Mouse (Mus musculus) forebrain, embryonic 12.5 days (tissue): Measurements from ENCODE around the gene Polrmt. TPM values are rescaled to one million over a fixed set of nuclear protein-coding genes. Genes with fewer than 3 reads are reported as not detected.
A peak's percentile ranks its signal among the peaks of the same experiment; 100 is the strongest.
"Not testable (repeated sequence)": the region's sequence is repeated elsewhere in the genome, so short reads cannot be mapped to it uniquely, and the experiment has no call there.

Experiments
- ATAC-seq: fragments of 200-750 bp; cut with Nextera tagmentation; 2 replicates; pipeline ENCODE4 v1.8.0; 2017; ENCODE audit warnings: moderate TSS enrichment; ENCODE audit not compliant: low FRiP score
- H3K27ac ChIP-seq: fragments of 300-500 bp; sonication (generic); 2 replicates; pipeline ENCODE4 v1.5.1; 2016; ENCODE audit warnings: mild to moderate bottlenecking
- H3K27me3 ChIP-seq: fragments of 300-500 bp; sonication (generic); 2 replicates; pipeline ENCODE4 v1.6.1; 2016; ENCODE audit warnings: mild to moderate bottlenecking
- H3K36me3 ChIP-seq: fragments of 300-500 bp; sonication (generic); replicated peaks from 2 replicates; pipeline ENCODE4 v1.6.1; 2016; ENCODE audit warnings: mild to moderate bottlenecking
- H3K4me1 ChIP-seq: fragments of 300-500 bp; sonication (generic); 2 replicates; pipeline ENCODE4 v1.6.1; 2016
- H3K4me2 ChIP-seq: fragments of 300-500 bp; sonication (generic); 2 replicates; pipeline ENCODE4 v1.6.1; 2016; ENCODE audit warnings: mild to moderate bottlenecking, moderate library complexity
- H3K4me3 ChIP-seq: fragments of 300-500 bp; sonication (generic); replicated peaks from 2 replicates; pipeline ENCODE4 v1.5.1; 2016; ENCODE audit warnings: mild to moderate bottlenecking
- H3K9ac ChIP-seq: fragments of 300-500 bp; sonication (generic); 2 replicates; pipeline ENCODE4 v1.6.1; 2016; ENCODE audit warnings: mild to moderate bottlenecking
- H3K9me3 ChIP-seq: fragments of 300-500 bp; sonication (generic); 2 replicates; pipeline ENCODE4 v1.6.1; 2016
- WGBS: fragments of 180-500 bp; shearing (Covaris S2); methylation state at CpG from one replicate; pipeline ENCODE4 v1.1.7; 2016; 5-methylcytosine and 5-hydroxymethylcytosine counted together
- polyA plus RNA-seq: library from polyadenylated mRNA; unstranded; fragments of >200 nt; fragmentation: Nextera tagmentation; extraction: Ambion mirVana; gene quantifications from 2 replicates; pipeline ENCODE4 v1.2.1, GENCODE M21; 2016

The Polrmt gene
- polyA plus RNA-seq, 1 experiment from 2014 or later = 43.7 TPM

DNA sequence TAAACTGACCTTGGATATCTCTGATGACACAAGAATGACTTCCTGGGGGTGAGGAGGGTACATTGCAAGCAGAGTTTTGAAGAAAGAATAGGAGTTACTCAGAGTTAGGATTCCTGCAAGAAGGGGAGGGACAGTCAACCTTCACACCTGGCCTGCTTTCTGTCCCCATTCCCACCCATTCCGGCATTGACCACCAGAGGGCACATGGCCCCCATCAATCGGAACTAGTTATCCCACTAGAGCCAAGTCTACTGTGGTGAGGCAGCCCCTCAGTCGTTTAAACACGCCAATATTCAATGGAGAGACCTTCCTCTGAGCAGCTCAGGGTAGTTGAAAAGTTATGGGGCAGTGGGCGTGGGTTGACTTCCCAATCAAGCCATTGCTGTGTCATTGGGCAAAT is 22.0 kb upstream of the Polrmt start:
- H3K4me1 ChIP-seq = peaks cover 28% of the 10 kb centered on the region
- H3K9ac ChIP-seq = no peak overlapping the region
- 3% methylated on average over 5 of the region's 5 CpGs for WGBS
- 0 out of 2 replicates have a peak, but pooled peaks cover 3% of the 10 kb centered on the region for H3K27me3 ChIP-seq
- H3K36me3 ChIP-seq = no peaks in the 10 kb centered on the region
- H3K4me3 ChIP-seq = no peak overlapping the region
- no peak for ATAC-seq
- no peaks in the 10 kb centered on the region for H3K9me3 ChIP-seq
- H3K27ac ChIP-seq = no peak overlapping the region
- 0 out of 2 replicates have a peak overlapping the region, but pooled peaks have one; percentile 94 for H3K4me2 ChIP-seq

DNA sequence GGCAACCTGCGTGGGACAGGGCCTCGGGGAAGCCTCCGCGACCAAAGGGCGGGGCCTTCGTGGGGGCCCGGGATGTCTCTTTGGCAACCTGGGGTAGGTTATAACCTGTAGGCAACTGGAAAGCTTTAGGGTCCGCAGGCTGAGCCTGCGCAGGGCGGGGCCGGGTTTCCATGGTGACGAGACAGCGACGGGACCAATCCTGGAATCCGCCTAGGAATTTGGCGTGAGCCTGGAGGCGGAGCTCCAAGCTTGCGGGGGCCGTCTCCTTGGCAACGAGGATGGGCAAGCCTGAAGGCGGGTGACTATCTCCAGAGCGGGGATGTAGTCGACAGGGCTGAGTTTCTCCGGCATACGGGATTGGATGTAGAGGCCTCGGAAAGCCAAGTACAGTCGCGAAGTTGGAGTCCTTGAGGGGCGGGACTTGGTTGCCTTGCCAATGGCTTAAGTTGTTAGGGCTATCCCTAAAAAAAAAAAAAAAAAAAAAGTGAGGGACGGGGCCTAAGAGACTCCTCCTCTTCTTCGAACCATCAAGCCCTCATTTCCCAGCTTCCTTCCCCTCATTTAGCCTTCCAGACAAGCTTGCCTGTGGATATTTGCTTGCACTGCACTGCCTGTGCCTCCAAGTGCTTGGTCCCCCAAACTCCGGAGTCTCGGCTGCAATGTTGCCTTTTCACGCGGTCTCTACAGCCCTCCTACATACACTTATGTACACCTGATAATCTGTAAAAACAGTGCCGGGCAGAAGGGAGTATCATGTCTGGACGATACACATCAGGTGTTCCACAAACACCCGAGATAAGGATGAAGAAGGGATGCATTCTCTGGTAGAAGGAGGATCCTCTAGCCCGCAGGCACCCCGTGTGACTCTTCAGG is 21.2 kb upstream of the Polrmt start:
- WGBS = 11% methylated on average over 40 of the region's 40 CpGs
- peak overlapping the region; percentile 94 for H3K4me3 ChIP-seq
- peaks cover 31% of the 10 kb centered on the region for H3K4me1 ChIP-seq
- no peaks in the 10 kb centered on the region for H3K9me3 ChIP-seq
- peak; percentile 88 for ATAC-seq
- 0 out of 2 replicates have a peak, but pooled peaks cover 3% of the 10 kb centered on the region for H3K27me3 ChIP-seq
- H3K27ac ChIP-seq = peak overlapping the region; percentile 92
- H3K9ac ChIP-seq = peak overlapping the region; percentile 26; the same call in 1 of the 2 replicates
- H3K4me2 ChIP-seq = peak overlapping the region; percentile 94
- peaks cover under 1% of the 10 kb centered on the region for H3K36me3 ChIP-seq

DNA sequence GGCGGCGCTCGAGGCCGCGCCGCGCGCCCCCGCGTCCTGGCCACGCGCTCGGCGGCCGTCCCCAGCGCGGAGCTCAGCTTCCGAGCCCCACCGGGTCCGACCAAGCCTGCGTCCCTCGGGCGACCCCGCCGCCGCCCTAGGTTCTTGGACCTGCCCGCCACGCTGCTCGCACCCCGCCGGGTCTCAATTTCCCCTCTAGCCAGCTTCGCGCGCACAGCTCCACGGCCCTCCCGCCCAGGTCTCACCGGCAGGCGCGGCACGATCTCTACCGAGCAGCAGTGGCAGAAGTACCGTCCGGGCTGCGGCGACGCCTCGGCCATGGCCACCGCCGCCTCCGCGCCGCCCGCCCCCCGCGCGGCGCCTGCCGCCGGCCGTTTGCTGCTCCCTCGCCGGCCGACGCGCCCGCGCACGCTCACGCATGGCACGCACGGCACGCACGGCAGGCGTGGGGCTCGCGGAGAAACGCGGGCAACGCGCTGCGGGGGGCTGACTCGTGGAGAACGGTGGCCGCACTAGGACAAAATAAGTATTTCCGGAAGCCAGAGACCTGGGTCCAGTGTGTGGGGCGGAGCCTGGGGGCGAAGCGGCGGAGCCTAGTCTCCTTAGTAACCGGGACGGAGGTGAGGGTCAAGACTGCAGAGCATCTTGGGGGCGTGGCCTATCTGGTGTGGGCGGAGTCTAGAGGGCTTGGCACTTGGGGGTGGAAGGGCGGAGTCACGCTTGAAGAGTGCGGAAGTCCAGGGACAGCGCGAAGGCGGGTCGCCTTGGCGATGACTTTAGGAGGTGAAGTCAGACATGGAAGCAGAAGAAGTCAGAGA is 20.3 kb upstream of the Polrmt start, which contains the start of gene Rnf126:
Rnf126 (minus strand) TSS at position 445 of the 818 bp plus-strand sequence.
- peak; percentile 90 for ATAC-seq
- Histone ChIP-seq H3K4me1 (peaks cover 31% of the 10 kb centered on the region), H3K4me2 (peak within 1 kb of the TSS; percentile 94), H3K9ac (peak within 1 kb of the TSS; percentile 93), H3K36me3 (peaks cover 9% of the 10 kb centered on the region), H3K4me3 (peak within 1 kb of the TSS; percentile 94), H3K9me3 (no peaks in the 10 kb centered on the region), H3K27me3 (0 out of 2 replicates have a peak, but pooled peaks cover 3% of the 10 kb centered on the region), H3K27ac (peak within 1 kb of the TSS; percentile 92)
- WGBS = 1% methylated on average over 98 of the region's 101 CpGs

DNA sequence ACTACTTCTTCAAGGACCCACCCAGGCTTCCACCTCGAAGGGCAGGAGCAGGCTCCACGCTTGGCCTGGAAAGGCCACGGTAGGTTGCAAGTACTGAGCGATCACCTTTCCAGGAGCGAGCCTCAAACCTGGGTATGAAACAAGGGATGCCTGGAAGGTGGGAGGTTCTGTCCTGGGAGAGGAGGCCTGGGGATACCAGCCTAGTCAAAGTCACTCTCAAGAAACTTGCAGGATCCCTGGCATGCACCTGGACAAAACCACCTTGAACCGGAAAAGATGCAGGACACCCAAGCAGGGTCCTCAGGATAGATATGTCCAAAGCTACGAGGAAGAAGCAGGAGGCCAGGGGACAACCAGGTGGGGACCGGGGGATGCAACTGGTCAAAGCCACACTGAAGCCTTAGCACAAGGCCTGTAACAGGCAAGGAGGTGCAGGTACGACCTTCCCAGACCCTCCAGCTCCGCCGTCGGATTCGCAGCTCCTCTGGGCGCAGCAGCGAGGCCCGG is 19.7 kb upstream of the Polrmt start:
- WGBS = 12% methylated on average over 16 of the region's 16 CpGs
- H3K9me3 ChIP-seq = no peaks in the 10 kb centered on the region
- H3K4me2 ChIP-seq = peak overlapping the region; percentile 94
- peak overlapping the region; percentile 94 for H3K4me3 ChIP-seq
- H3K4me1 ChIP-seq = peaks cover 31% of the 10 kb centered on the region
- peak overlapping the region; percentile 93 for H3K9ac ChIP-seq
- H3K27ac ChIP-seq = peak overlapping the region; percentile 92
- no peak for ATAC-seq
- 0 out of 2 replicates have a peak, but pooled peaks cover 3% of the 10 kb centered on the region for H3K27me3 ChIP-seq
- peaks cover 16% of the 10 kb centered on the region for H3K36me3 ChIP-seq

DNA sequence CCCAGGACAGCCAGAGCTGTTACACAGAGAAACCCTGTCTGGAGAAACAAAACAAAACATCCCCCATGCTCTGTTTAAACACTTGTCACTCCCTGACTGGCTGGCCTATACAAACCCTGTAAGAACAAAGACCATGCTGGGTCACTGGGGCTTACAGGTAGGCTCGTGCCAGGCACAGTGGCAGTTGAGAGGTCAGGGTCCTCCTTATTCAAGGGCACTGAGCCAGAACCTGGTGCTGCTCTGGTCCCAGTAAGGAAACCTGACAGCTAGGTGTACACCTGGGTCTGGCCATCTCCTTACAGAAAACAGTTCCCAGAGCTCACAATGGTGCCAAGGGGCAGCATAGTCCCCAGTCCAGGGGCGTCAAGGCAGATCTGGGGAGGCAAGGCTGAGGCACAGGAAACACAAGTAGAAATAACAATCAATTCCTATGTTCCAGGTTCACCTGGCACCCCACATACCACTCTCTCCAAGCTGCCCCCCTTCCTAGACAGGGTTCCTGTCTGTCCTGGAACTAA is 18.9 kb upstream of the Polrmt start:
- WGBS = 64% methylated on average over 2 of the region's 2 CpGs
- Histone ChIP-seq H3K27me3 (0 out of 2 replicates have a peak, but pooled peaks cover under 1% of the 10 kb centered on the region), H3K9ac (peak overlapping the region; percentile 93), H3K4me1 (peaks cover 31% of the 10 kb centered on the region), H3K9me3 (no peaks in the 10 kb centered on the region), H3K4me2 (peak overlapping the region; percentile 94), H3K27ac (no peak overlapping the region), H3K4me3 (peak overlapping the region; percentile 94), H3K36me3 (peaks cover 24% of the 10 kb centered on the region)
- ATAC-seq = no peak

DNA sequence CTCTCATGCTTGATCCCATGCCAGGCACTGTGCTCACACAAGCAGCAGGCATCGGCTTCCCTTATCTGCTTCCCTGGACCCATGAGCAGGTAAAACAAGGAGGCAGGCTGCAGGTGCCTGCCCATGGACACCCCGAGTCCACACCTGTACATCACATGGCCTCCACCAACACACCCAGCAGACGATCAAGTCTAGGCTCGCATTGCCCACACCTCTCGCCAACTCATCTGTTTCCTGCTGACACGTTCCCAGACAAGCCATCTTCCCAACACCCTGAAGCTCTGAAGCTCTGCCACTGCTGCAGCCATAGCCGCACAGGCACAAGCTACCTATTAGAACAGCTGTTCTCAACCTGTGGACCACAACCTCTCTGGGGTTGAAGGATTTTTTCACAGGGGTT is 17.9 kb upstream of the Polrmt start:
- Histone ChIP-seq H3K36me3 (peaks cover 32% of the 10 kb centered on the region), H3K27ac (no peak overlapping the region)
- ATAC-seq = no peak

DNA sequence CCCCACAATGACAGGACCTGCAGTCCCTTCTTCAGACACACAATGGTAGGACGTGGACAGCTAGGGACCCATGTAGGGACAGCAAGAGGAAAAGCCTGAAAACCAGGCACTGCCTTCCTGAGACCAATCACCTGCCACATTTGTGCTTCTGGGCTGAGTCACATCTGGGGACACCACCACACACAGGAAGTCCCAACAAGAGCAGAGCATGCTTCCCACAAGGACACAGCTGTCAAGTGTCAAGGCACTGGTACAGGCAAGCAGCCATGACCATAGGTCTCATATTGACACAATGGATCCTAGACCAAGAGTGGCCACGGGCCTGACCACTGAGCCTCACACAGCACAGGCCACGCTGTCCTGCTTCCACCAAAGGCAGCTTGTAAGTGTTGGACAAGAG is 16.5 kb upstream of the Polrmt start:
- WGBS = 89% methylated on average over 3 of the region's 3 CpGs
- Histone ChIP-seq H3K4me2 (no peak overlapping the region), H3K4me3 (no peak overlapping the region), H3K27me3 (no peaks in the 10 kb centered on the region), H3K9me3 (no peaks in the 10 kb centered on the region), H3K9ac (no peak overlapping the region), H3K4me1 (peaks cover 26% of the 10 kb centered on the region), H3K36me3 (peaks cover 45% of the 10 kb centered on the region), H3K27ac (no peak overlapping the region)
- ATAC-seq = no peak

More for the DNA sequence above, 17.9 kb upstream of the Polrmt start:
- H3K9me3 ChIP-seq = no peaks in the 10 kb centered on the region
- 91% methylated on average over 7 of the region's 7 CpGs for WGBS
- H3K4me2 ChIP-seq = no peak overlapping the region
- H3K4me3 ChIP-seq = no peak overlapping the region
- H3K4me1 ChIP-seq = peaks cover 31% of the 10 kb centered on the region
- no peaks in the 10 kb centered on the region for H3K27me3 ChIP-seq
- no peak overlapping the region for H3K9ac ChIP-seq

DNA sequence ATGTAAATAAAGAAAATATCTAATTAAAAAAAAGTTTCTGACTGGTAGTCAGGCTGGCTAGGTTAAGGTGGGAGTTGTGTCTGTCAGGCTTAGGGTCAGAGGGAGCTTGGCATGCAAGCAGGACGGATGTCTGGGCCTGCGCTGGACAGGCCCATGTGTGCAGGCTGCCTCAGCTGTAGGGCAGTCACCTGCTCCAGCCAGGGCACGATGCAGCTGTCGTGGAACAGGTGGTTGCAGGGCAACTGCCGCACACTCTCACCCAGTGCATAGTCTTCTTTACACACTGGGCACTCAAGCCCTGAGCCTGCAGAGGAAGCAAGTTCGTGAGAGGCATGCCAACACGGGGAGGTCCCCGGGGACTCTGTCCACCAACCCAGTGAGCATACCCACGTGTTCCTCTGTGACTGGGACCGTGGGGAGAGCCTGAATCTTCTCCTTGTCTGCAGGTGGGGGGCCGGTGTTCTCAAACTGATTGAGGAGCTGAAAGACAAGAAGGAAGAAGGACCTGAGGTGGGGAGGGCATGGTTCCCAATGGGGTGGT is 14.3 kb upstream of the Polrmt start:
- H3K27ac ChIP-seq = no peak overlapping the region
- no peak overlapping the region for H3K4me2 ChIP-seq
- no peak overlapping the region for H3K4me3 ChIP-seq
- H3K36me3 ChIP-seq = peaks cover 66% of the 10 kb centered on the region
- H3K4me1 ChIP-seq = peaks cover 19% of the 10 kb centered on the region
- H3K9me3 ChIP-seq = no peaks in the 10 kb centered on the region
- no peak for ATAC-seq
- WGBS = 92% methylated on average over 11 of the region's 11 CpGs
- 0 out of 2 replicates have a peak, but pooled peaks cover 3% of the 10 kb centered on the region for H3K27me3 ChIP-seq
- no peak overlapping the region for H3K9ac ChIP-seq

DNA sequence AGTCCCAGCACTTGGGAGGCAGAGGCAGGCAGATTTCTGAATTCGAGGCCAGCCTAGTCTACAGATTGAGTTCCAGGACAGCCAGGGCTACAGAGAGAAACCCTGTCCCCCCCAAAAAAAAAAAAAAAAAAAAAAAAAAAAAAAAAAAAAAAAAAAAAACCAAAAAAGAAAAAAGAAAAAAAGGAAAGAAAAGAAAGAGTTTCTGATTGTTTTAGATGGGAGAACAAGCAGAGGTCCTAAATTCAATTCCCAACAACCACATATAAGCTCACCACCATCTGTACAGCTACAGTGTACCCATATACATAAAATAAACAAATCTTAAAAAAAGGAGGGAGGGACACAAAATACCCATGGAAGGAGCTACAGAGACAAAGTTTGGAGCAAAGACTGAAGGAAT is 13.3 kb upstream of the Polrmt start:
- not testable (repeated sequence) for H3K27ac ChIP-seq, H3K9me3 ChIP-seq, H3K27me3 ChIP-seq, H3K4me3 ChIP-seq, ATAC-seq, H3K4me2 ChIP-seq, H3K9ac ChIP-seq
- 94% methylated on average over 1 of the region's 1 CpGs for WGBS
- Histone ChIP-seq H3K4me1 (peaks cover 19% of the 10 kb centered on the region), H3K36me3 (peaks cover 68% of the 10 kb centered on the region)

DNA sequence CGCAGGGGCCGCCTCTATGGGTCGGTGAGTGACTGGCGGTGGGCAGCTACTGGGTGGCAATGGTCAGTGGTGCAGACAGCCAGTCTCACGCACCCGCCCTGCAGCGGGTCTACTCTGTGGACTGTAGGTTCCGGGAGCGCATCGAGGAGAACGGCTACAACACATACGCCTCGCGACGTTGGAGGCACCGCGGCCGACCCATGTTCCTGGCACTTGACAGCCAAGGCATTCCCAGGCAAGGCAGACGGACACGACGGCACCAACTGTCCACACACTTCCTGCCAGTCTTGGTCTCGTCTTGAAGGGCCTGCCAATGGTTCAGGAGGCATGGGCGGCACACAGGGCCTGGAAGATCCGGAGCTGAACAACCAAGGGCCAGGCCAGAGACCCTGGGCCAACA is 10.3 kb upstream of the Polrmt start:
- Histone ChIP-seq H3K9me3 (no peaks in the 10 kb centered on the region), H3K4me3 (no peak overlapping the region), H3K4me1 (peaks cover 12% of the 10 kb centered on the region), H3K36me3 (peaks cover 58% of the 10 kb centered on the region), H3K27me3 (0 out of 2 replicates have a peak, but pooled peaks cover 10% of the 10 kb centered on the region), H3K9ac (no peak overlapping the region), H3K4me2 (no peak overlapping the region), H3K27ac (no peak overlapping the region)
- ATAC-seq = no peak
- 91% methylated on average over 24 of the region's 24 CpGs for WGBS

DNA sequence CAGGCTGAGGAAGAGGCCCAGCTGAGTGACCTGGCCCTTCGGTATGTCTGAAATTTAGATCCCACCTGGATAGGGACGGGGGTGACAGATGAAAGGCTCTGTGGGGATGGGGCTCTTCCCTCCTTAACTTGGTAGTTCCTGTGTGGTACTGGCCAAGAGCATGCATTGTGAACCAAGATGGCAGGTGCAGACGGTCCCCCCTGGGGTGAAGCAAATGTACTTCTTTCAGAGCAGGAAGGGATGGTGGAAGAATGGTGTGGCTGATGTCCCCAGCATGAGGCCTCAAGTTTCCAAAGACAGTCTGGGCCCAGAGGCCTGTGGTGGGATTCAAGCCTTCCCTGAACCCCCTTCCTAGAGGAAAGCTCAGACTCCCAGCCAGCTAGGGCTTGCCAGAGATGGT is 9.5 kb upstream of the Polrmt start:
- Histone ChIP-seq H3K4me2 (no peak overlapping the region), H3K4me3 (no peak overlapping the region), H3K27me3 (0 out of 2 replicates have a peak, but pooled peaks cover 10% of the 10 kb centered on the region), H3K27ac (no peak overlapping the region), H3K9ac (no peak overlapping the region), H3K9me3 (no peaks in the 10 kb centered on the region), H3K36me3 (peaks cover 50% of the 10 kb centered on the region), H3K4me1 (peaks cover 12% of the 10 kb centered on the region)
- 81% methylated on average over 3 of the region's 3 CpGs for whole genome bisulfite sequencing
- no peak for ATAC-seq
